Mouse (Mus musculus): ENCODE results near the gene Pgghg.

Gene Pgghg

DNA sequence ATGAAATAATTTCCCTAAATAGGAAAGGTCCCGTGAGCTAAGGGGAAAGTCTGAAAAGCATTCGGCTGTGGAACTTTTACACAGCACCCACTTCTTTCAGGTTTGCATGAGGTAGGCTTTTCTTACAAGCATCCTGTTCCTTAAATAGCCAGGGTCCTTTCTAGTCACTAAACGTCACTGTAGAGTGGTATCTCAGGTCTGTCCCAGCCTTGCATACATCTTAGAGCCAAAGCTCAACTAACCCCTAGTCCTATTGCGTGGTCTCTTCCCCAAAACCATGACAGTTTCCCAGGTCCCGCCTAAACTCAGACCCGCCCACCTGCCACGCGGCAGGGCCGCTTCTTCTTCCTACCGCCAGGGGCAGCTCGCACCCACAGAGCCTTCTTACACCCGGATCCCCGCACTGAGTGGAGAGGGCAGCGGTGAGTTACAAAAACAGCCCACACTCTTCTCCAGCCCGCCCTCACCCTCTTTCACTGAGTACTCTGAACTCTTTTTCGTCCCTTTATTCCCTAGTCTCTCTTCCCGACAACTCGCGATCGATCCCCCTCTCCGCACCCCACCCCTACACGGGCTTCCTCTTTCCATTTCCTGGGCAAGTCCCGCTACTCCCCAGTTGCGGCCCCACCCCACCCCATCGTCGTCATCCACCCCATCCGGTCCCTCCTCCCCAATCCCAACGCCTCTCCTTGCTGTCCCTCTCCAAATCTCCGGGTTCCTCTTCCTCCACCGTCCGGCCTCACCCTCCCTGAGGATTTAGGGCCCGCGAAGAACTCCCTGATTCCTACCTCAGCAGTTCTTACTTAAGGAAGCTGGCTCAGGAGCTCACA, at the start of gene Pgghg:
Gene Pgghg (plus strand): TSS at position 170 of the 830 bp plus-strand sequence.
- peak; percentile 85 for DNase-seq

DNA sequence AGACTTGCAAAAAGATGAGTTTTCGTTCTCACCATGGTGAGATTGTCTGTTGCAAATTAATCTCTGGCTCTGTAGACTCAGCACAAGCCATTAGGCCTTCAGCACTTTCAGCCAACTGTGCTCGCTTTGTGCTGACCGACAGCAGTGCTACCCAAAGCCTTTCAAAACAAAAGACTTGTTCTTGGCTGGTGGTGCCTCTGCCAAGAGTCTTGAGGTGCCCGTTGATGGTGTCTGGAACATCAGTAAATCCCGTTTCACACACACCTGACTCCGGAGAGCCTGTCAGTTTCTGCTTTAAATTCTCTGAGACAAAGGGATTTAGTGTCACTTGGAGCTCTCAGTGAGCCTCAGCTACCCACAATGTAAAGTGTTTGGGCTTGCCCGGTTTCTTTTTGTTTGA, 47.2 kb upstream of the Pgghg start:
- no peak for DNase-seq

DNA sequence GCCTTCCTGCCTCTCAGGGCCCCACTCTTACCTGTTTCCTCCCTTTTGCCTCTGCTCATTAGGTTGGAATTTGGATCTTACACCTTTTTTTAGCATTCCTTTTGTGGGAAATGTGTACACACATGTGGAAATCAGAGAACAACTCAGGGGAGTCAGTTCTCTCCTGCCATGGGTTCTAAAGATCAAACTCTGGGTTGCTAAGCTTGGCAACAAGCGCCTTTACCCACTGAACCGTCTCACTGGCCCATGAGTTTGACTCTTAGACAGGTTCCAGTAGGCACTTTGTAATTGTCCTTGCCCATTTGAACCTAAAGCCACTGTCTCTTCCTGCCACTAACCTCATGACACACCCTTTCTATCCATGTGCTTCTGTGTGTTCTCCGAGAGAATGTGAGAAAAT, 46.6 kb upstream of the Pgghg start:
- no peak for DNase-seq

DNA sequence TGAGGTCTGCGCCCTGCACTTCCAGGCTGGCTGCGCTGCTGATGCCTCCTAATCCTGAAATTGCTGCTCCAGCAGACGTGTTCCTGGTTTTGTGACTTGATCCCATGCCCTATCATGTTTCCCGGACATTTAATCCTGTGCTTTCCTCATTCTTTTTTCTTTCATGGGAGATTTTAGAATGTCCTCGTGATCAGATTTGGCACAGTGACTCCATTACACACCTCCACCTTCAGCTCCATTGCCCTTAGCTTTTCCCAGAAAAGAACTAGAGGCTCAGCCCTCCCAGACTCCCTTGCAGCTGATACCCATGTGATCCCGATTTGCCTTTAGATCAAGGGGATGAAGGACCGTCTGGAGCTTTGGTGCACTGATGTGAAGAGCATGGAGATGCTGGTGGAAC, 43.3 kb upstream of the Pgghg start:
- no peak for DNase-seq

DNA sequence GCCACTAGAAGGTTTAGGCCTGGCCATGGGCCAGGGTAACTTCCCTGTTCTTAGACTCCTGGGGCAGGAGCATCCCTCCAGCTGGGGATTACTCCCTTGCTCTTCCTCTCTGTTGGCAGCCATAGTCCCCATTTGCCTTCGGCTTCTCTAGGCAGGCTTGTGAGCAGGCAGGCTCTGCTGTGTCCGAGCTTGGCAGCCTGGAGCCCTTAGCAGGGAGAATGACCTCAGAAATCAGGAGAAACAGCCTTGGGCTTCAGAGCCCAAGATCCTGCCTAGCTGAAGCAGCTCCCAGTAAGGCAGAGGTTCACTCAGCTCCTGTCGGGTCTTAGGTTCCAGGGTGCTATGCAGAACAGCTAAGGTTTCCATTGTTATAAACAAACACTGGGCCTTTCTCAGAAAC, 42.1 kb upstream of the Pgghg start:
- no peak for DNase-seq

DNA sequence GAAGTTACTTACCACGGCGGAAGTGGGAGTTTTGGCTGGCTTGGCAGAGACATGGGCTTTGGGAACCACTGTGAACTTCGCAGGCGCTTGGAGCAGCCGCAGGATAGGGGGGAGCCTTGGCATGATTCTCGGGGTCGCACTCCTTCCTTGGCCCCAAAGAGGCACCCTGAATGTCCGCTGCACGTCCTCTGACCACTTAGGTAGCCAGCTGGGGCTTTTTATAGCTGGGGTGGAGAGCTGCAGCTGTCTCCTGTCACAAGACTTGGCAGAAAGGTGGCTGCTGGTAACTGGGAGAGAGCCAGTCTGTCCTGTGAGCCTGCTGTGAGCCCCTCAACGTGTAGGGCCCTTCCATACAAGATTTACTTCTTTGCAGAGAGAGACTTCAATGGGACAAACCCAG, 41.0 kb upstream of the Pgghg start, which contains the start of gene Cox8b:
Gene Cox8b (minus strand): TSS at position 227 of the 400 bp plus-strand sequence.
- DNase-seq = no peak

DNA sequence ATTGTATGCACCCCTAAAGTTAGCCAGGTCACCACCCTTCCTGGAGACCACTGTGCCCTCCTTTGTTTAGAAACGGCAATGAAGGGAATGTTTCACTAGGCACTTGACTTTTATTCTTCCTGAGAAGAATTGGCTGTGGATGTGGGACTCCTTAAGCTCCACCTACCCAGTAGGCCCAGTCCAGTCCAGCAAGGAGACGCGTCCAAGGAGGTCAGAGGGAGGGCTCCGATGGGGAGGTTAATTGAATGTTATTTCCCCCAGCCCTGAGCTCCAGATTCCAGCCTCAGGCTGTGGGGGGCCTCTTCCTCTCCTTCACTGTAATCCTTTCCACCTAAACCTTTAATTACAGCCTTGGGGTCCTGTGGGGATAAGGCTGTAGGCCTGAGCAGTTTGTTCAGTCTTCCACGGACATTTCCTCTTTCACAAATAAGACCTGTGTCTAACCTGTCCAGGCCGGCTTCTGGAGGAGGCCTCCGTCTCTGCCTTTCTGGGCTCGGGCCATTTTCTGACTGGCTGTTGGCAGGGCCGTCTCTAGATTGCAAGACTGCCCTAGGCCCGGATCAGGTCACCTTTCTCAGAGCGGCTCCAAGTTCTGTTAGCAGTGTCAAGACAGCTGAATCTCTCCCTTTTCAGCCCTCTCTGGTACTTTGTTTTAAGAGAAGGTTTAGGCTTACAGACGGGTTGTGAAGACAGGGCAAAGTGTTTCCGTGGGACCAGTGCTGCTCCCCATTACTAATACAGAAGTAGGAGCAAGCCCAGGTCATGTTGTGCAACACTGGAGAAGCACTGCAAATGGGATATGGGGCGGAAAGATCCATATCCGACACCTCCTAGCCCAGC, 38.9 kb upstream of the Pgghg start:
- DNase-seq = peak; percentile 37

DNA sequence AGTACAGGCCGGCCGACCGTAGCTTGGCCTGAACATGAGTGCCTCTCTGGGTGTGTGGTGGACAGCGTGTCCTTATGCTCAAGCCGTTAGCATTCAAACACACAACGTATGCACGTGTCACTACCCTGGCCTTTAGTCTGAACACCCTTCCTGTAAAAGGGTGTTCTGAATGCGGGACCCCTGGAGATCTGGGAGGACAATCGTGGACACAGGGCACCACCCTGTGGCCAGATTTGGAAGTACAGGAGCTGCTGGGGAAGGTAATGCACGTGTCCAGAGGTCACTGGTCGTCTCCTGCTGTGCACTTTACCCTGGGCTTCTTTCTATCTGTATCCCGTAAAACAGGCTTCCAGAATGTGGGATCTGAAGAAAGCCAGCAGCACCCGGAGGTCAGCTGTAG, 38.0 kb upstream of the Pgghg start:
- DNase-seq = peak; percentile 90

DNA sequence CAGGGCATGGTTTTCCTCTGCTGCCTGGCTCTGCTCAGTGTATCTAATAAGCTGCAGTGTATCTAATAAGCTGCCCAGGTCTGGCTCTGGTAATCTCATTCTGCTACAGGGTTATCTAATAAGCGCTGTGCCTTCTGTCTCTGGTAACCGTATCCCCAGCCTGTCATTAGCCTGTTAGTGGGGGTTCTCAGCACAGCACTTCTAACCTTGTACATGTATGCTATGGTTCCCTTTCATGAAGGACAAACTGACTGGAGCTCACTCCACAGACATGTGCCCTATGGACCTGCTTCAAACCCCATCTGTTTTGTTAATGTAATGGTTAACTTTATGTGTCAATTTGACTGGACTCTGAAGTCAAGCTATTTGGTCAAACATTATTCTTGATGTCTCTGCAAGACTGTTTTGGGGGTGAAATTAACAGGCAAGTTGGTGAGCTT, 35.5 kb upstream of the Pgghg start:
- DNase-seq = peak; percentile 61

DNA sequence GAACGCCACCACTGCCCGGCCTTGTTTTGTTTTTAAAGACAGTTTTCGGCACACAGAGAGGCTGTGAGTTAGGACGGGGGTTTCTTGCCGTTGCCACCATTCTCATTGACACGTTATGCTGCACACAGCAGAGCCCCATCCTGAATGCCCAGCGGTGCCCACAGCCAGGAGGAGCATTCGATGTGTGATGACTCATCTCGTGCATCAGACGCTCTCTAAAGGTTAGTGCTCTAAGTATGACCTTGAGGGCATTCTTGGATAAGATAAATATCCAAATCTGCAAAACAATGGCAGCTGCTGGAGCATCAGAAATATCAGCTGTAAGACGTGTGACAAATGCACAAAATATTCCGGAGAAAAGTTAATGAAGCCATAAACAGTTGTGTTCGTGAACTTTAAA, 34.1 kb upstream of the Pgghg start:
- no peak for DNase-seq

DNA sequence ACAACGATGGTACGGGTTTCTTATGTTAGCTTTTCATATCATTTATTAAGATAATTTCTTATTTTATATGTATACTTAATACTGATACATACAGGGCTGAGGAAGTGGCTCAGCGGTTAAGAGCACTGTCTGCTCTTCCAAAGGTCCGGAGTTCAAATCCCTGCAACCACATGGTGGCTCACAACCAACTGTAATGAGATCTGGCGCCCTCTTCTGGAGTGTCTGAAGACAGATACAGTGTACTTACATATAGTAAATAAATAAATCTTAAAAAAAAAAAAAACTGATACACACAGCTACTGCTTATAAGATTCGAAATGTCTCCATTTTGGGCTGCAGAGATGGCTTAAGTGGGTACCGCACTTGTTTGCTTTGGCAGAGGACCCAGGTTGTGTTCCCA, 33.5 kb upstream of the Pgghg start:
- no peak for DNase-seq

DNA sequence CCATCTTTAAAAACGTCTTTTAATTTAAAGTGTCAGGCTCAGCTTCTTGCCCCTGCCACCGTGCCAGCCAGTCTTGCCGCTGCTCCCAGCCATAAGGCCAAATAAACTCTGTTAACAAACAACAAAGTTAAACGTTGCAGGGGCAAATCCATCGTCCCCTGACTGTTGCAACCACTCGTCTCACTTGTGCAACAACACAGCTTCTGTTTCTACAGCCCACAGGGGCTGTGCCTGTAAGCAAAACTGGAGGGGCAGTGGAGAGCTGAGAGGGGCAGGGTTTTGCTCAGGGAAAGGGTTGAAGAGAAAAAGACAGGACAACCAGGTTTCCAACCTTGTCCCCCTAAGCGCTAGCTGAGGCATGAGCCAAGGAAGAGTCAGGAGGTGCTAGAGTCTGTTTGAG, 33.0 kb upstream of the Pgghg start:
- no peak for DNase-seq

DNA sequence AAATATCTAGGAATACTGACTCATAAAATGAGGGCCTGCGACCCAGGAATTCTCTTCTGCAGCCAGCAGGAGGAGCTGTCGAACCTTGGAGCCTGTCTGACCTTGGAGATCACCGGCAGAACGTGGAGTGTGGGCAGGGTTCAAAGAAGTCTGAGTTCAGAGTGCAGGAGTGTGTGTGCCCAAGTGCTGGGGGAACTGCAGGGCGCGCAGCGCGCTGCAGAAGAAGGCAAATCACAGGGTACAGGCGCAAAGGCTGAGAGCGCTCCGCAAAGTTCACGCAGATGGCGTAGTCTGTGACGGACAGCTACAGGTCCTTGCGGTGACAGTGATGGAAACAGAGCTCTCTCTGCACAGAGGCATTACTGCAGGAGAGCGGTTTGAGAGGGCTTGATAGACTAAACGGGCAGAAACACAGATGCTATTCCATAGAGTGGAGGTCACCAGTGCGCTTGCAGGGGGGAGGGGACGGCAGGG, 32.5 kb upstream of the Pgghg start:
- peak; percentile 89 for DNase-seq

DNA sequence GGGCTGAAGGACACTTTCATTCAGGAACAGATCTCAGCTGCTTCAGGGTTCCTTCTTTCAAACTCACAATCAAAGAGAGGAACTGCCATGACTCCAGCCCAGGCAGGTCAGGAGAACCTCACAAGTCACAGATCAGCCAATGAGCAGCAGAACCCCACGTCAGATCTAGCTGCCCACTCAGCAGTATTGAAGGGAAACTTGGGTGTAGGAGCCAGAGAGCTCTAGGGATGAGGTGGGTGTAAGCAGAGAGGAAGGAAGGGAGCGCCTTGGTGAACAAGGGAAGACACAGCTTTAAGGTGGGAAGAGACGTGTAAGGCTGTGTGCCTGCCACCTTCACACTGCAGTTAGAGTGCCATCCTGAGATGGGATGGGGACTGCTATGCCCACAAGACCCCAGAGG, 28.9 kb upstream of the Pgghg start:
- DNase-seq = no peak

DNA sequence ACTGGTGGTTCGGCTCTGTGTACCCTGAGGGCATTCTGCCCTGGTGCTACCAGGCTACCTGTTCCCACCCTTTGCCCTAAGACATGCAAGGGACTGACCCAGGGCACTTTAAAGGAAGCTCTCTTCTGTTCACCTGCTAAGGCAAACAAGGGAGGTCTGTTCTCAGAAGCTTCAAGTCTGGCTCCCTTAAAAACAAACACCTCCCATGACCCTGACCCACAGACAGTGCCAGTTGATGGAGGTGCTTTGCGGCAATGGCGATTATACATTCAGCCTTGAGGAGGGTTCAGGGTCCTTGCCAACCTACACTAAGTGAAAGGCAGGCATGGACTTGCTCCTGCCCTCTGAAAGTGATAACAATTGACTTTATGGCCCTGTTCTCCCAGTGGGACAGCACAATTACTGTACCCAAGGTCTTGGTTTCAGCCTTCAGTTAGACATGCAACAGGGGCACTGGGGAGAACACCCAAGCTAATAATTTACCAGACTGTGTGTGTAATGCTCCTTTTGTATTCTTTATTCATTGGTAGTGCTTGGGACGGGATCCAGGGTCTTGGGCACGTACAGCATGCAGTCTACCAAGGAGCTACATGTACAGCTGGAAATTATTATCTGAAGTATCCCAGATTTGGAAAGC, 28.2 kb upstream of the Pgghg start:
- DNase-seq = peak; percentile 56

DNA sequence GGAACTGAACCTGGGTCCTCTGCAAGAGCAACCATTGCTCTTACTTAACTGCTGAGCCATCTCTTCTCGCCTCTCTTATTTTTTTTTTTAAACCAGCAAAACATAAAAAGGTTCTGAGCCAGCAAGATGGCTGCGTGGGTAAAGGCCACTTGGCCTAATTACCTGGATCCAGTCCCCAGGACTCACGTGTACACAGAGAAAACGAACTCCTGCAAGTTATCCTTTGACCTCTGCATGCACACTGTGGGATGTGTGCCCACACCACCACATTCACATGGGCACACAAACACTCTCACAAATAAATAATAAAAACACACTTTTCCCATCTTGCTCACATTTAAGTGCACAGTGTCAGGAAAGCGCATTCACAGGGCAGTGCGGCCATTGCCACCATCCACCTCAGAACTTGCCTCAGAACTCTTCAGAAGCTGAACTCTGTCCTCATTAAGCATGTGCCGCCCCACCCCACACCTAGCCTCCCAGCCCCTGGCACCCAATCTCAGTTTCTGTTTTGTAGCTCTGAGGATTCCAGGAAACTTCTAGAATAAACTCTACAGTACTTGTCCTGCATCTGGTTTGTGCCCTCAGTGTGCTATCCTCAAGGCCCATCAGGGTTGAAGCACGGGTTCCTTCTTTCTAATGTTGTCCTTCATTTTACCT, 27.0 kb upstream of the Pgghg start:
- peak; percentile 70 for DNase-seq

DNA sequence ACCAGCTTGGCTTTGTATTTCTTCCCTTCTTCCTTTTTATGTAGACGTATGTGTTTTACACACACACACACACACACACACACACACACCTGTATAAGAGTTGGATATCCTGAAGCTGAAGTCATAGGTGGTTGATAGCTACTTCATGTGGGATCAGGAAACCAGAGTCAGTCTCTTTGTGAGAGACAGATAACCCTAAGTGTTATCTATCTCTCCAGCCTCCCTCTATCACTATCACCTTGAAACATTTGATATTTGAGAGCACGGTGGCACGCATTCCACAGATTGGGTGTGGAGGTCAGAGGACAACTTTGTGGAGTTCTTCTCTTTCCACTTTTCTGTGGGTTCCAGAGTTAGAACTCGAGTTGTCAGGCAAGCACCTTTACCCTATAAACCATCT, 21.3 kb upstream of the Pgghg start:
- no peak for DNase-seq

DNA sequence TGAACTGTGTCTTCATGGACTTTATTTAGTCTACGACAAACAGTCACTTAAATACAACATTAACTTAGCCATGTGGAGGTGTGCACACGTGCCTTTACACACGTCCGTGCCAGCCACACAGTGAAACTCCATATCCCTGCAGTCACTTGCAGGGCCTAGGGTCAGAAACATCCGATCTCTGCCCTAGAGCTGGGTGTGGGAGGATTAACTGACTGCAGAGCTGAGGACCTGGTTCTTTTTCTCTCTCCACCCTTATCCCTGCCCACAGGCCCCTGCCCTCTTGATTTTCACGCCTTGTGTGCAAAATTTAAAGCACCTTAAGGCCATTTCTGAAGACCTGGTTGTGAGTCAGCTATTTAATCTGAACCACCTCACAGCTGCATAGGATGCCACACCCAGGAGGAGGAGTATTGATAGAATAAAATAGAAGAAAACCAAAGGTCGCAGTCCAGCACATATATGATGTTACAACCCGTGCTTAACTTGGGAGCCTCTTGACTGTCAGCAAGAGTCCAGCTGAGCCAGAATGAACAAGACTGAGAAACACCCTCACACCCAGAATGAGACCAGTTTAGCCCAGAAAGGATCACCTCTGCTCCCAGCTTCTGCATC, 20.7 kb upstream of the Pgghg start, which contains the start of gene Nlrp6:
Gene Nlrp6 (plus strand): TSS at position 485 of the 612 bp plus-strand sequence.
- no peak for DNase-seq

DNA sequence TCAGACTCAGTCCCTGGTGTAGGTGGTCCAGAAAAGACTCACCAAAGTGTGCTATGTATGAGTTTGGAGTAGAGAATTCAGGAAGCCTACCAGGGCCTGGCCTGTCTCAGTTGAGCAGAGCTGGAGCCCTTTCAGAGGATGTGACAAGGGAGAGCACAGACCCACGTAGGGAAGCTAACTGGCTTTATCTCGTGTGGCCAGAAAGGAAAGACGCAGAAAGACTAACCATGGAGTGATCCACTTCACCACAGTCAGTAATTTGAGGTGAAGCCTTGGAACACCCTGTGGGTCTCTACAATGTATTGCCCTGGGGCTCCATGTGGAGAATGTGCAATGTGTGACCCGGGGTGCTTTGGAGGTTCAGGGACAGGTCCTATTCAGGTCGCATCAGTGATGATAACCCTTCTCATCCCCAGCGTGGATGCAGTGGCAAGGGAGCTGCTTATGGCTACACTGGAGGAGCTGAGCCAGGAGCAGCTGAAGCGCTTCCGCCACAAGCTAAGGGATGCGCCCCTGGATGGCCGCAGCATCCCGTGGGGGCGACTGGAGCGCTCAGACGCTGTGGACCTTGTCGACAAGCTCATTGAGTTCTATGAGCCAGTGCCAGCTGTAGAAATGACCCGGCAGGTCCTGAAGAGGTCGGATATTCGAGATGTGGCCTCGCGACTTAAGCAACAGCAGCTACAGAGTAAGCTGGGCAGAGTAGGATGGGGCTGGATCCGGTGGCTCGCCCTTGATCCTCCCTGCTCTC, 19.8 kb upstream of the Pgghg start:
- DNase-seq = no peak

DNA sequence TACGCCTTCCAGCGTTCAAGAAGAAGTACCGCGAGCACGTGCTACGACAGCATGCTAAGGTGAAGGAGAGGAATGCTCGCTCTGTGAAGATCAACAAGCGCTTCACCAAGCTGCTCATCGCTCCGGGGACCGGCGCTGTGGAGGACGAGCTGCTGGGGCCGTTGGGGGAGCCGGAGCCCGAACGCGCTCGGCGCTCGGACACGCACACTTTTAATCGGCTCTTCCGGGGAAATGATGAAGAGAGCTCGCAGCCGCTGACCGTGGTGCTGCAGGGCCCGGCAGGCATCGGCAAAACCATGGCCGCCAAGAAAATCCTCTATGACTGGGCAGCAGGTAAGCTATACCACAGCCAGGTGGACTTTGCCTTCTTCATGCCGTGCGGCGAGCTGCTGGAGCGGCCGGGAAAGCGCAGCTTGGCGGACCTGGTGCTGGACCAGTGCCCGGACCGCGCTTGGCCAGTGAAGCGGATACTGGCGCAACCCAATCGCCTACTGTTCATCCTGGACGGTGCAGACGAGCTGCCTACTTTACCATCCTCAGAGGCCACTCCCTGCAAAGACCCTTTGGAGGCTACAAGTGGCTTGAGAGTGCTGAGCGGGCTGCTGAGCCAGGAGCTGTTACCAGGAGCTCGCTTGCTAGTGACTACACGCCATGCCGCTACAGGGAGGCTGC, 18.7 kb upstream of the Pgghg start:
- DNase-seq = peak; percentile 90
